Mouse (Mus musculus) kidney, adult 2 months (tissue): ENCODE data around the gene Dda1. TPM values are rescaled to one million over a fixed set of nuclear protein-coding genes. Genes with fewer than 3 reads are reported as not detected.

ENCODE experiments used
- DNase-seq: peaks from one replicate; pipeline ENCODE4 v3.0.0; 2021
- H3K27ac ChIP-seq: fragments of 200-500 bp; 2 replicates; pipeline ENCODE4 v1.5.1; 2012; ENCODE audit warnings: low read depth, low read length, control low read depth, inconsistent platforms; ENCODE audit not compliant: insufficient read depth
- H3K27me3 ChIP-seq: fragments of 200-500 bp; replicated peaks from 2 replicates; pipeline ENCODE4 v1.6.1; 2012; ENCODE audit warnings: mild to moderate bottlenecking, moderate library complexity, low read length, inconsistent platforms; ENCODE audit not compliant: control insufficient read depth, insufficient read depth
- H3K36me3 ChIP-seq: fragments of 200-500 bp; 2 replicates; pipeline ENCODE4 v1.6.1; 2012; ENCODE audit warnings: mild to moderate bottlenecking, moderate library complexity, low read length, inconsistent platforms; ENCODE audit not compliant: control insufficient read depth, insufficient read depth
- H3K4me1 ChIP-seq: fragments of 200-500 bp; 2 replicates; pipeline ENCODE4 v1.6.1; 2011; ENCODE audit warnings: low read length; ENCODE audit not compliant: control insufficient read depth, insufficient read depth
- H3K4me3 ChIP-seq: fragments of 200-500 bp; 2 replicates; pipeline ENCODE4 v1.5.1; 2011; ENCODE audit warnings: mild to moderate bottlenecking, low read depth, low read length, control low read depth; ENCODE audit not compliant: insufficient read depth
- CTCF ChIP-seq: fragments of 200-500 bp; conservative IDR thresholded peaks from 2 replicates; pipeline ENCODE4 v1.5.1; 2011; ENCODE audit warnings: low read depth, mild to moderate bottlenecking, control low read depth, low read length, moderate library complexity, mixed read lengths; ENCODE audit not compliant: insufficient read depth, insufficient read length
- POLR2A ChIP-seq: fragments of 200-500 bp; IDR thresholded peaks from one replicate; pipeline ENCODE4 v1.6.1; 2011; ENCODE audit warnings: low read depth, low read length, control low read depth
- WGBS: fragments of 180-500 bp; shearing (Covaris S2); methylation state at CpG from one replicate; pipeline ENCODE4 v1.1.7; 2018; 5-methylcytosine and 5-hydroxymethylcytosine counted together
- polyA plus RNA-seq: library from polyadenylated mRNA; depleted of rRNA; stranded (reverse); fragments of >200 nt; gene quantifications from 2 replicates; pipeline ENCODE4 v1.2.3, GENCODE M21; 2012

Gene Dda1
- polyA plus RNA-seq, 1 experiment: 61.5 TPM

- WGBS: 68% methylated on average over 4 of the region's 4 CpGs
- no peak for DNase-seq
- 0 out of 2 replicates have a peak, but pooled peaks cover 3% of the 10 kb centered on the region for H3K4me1 ChIP-seq
These were observed 37.0 kb downstream of the Dda1 start for GRCm38 (mm10) chr8:71505979-71506378.

GRCm38 (mm10) chr8:71507589-71508104 is 38.6 kb downstream of the Dda1 start:
- TF ChIP-seq CTCF (no peak), POLR2A (no peak)
- DNase-seq: peak; percentile 80
- Histone ChIP-seq H3K27me3 (no peaks in the 10 kb centered on the region), H3K4me3 (peak overlapping the region; percentile 65), H3K27ac (peak overlapping the region; percentile 24; the same call in 1 of the 2 replicates), H3K36me3 (no peaks in the 10 kb centered on the region), H3K4me1 (0 out of 2 replicates have a peak, but pooled peaks cover 3% of the 10 kb centered on the region)
- WGBS: 1% methylated on average over 61 of the region's 61 CpGs

More at GRCm38 (mm10) chr8:71505979-71506378, 37.0 kb downstream of the Dda1 start:
- Histone ChIP-seq H3K27ac (no peak overlapping the region), H3K27me3 (no peaks in the 10 kb centered on the region), H3K4me3 (no peak overlapping the region), H3K36me3 (no peaks in the 10 kb centered on the region)
- TF ChIP-seq CTCF: no peak
- no peak for TF ChIP-seq POLR2A

- peak overlapping the region; percentile 34 for H3K4me3 ChIP-seq
These were observed 40.3 kb downstream of the Dda1 start for GRCm38 (mm10) chr8:71509316-71509715.

GRCm38 (mm10) chr8:71511644-71512043 is 42.6 kb downstream of the Dda1 start, which contains the start of gene Plvap:
Gene Plvap (minus strand): TSS chr8:71511752.
- peak; percentile 81 for DNase-seq
- peak within 1 kb of the TSS; percentile 77 for H3K27ac ChIP-seq

More at GRCm38 (mm10) chr8:71509316-71509715, 40.3 kb downstream of the Dda1 start:
- no peaks in the 10 kb centered on the region for H3K27me3 ChIP-seq
- WGBS: 56% methylated on average over 2 of the region's 2 CpGs
- DNase-seq: no peak
- H3K27ac ChIP-seq: no peak overlapping the region
- 0 out of 2 replicates have a peak, but pooled peaks cover 3% of the 10 kb centered on the region for H3K4me1 ChIP-seq
- H3K36me3 ChIP-seq: no peaks in the 10 kb centered on the region
- no peak for TF ChIP-seq CTCF

GRCm38 (mm10) chr8:71513018-71513754 is 44.2 kb downstream of the Dda1 start:
- TF ChIP-seq POLR2A (no peak), CTCF (0 out of 2 replicates have a peak, but pooled peaks have one; percentile 6)
- Histone ChIP-seq H3K36me3 (no peaks in the 10 kb centered on the region), H3K4me1 (no peaks in the 10 kb centered on the region), H3K27me3 (no peaks in the 10 kb centered on the region), H3K27ac (peak overlapping the region; percentile 57; the same call in 1 of the 2 replicates), H3K4me3 (no peak overlapping the region)
- DNase-seq: peak; percentile 69
- WGBS: 53% methylated on average over 15 of the region's 15 CpGs

More at GRCm38 (mm10) chr8:71511644-71512043, 42.6 kb downstream of the Dda1 start, which contains the start of gene Plvap:
- no peaks in the 10 kb centered on the region for H3K27me3 ChIP-seq
- H3K36me3 ChIP-seq: no peaks in the 10 kb centered on the region
- 29% methylated on average over 14 of the region's 14 CpGs for WGBS
- peak within 1 kb of the TSS; percentile 63 for H3K4me3 ChIP-seq
- H3K4me1 ChIP-seq: 0 out of 2 replicates have a peak, but pooled peaks cover 3% of the 10 kb centered on the region
- no peak for TF ChIP-seq CTCF
- TF ChIP-seq POLR2A: peak; percentile 50

- Histone ChIP-seq H3K27me3 (no peaks in the 10 kb centered on the region), H3K4me3 (no peak overlapping the region)
These were observed 46.0 kb downstream of the Dda1 start for GRCm38 (mm10) chr8:71515043-71515442.

GRCm38 (mm10) chr8:71516786-71517185 is 47.8 kb downstream of the Dda1 start:
- 28% methylated on average over 6 of the region's 6 CpGs for WGBS
- TF ChIP-seq POLR2A (no peak), CTCF (no peak)
- DNase-seq: peak; percentile 84
- H3K4me3 ChIP-seq: no peak overlapping the region
- no peaks in the 10 kb centered on the region for H3K36me3 ChIP-seq
- no peaks in the 10 kb centered on the region for H3K27me3 ChIP-seq
- H3K4me1 ChIP-seq: no peaks in the 10 kb centered on the region
- no peak overlapping the region for H3K27ac ChIP-seq

More at GRCm38 (mm10) chr8:71515043-71515442, 46.0 kb downstream of the Dda1 start:
- no peak for DNase-seq
- Histone ChIP-seq H3K36me3 (no peaks in the 10 kb centered on the region), H3K4me1 (no peaks in the 10 kb centered on the region), H3K27ac (no peak overlapping the region)
- WGBS: 78% methylated on average over 5 of the region's 5 CpGs
- TF ChIP-seq CTCF: 0 out of 2 replicates have a peak, but pooled peaks have one; percentile 4
- no peak for TF ChIP-seq POLR2A
